8 mouse cellular contexts compared by ENCODE assay signal in the genomic region with DNA sequence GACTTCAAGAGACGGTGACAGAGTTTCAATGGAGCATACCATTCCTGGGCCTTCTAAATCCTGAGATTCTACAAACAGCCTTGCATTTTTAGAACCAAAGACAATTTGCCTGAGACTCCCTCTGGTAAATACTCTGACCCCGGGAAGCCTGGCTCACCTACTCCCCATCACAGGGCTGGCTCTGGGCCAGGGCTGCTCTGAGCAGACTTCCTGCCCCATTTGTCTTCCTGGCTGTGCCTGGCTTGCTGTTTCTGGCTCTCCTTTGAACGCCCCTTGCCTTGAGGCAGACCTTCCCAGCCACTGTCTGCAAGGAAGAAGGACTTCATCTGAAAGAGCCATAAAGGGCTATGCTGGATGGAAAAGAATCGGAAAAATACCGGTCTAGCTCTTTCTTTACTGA.
DNase-seq lines count a peak whose midpoint lies in the region; ATAC-seq lines count a peak whose summit lies in the region.
"Had no signal": no experiment of that assay in that cellular context is flagged by ENCODE, and none has a peak within 500 bp of the region (broad histone marks: within the 10 kb centered on the region; RNA-seq: fewer than 3 reads in every experiment).

No protein-coding gene starts in this region.

- no peak for ATAC-seq in stomach, embryonic 16.5 days (ENCODE audit: insufficient read depth, low FRiP score)
- ATAC-seq in activated CD4-positive, CD25-positive, alpha-beta regulatory T cell, adult 4 months: no peak

- peak; percentile 49 for DNase-seq in testis, postnatal 10 days (ENCODE audit: low spot score)
- no peak for DNase-seq in testis, postnatal 14 days (ENCODE audit: low spot score)
- peak; percentile 44 for DNase-seq in heart, adult 8-10 months (ENCODE audit: low spot score)
- peak; percentile 89 for DNase-seq in kidney, postnatal 14 days
- DNase-seq in left cerebral cortex, adult 11 months (ENCODE audit: low spot score): no peak

- no peaks in the 10 kb centered on the region for H3K9me3 ChIP-seq in stomach, embryonic 16.5 days (replicated peaks; ENCODE audit: control insufficient read depth, low read length)
- H3K9me3 ChIP-seq: heart, embryonic 15.5 days had no signal

- no peaks in the 10 kb centered on the region for H3K27me3 ChIP-seq in stomach, embryonic 16.5 days (ENCODE audit: control insufficient read depth, insufficient read depth, low read length)
- H3K27me3 ChIP-seq: heart, embryonic 15.5 days had no signal

- no peak overlapping the region for H3K4me2 ChIP-seq in stomach, embryonic 16.5 days (ENCODE audit: low read depth, low read length)
- H3K4me2 ChIP-seq: heart, embryonic 15.5 days had no signal

- no peak overlapping the region for H3K9ac ChIP-seq in stomach, embryonic 16.5 days (ENCODE audit: low read length)
- H3K9ac ChIP-seq: heart, embryonic 15.5 days had no signal

- H3K4me3 ChIP-seq in stomach, embryonic 16.5 days (replicated peaks; ENCODE audit: low read length): no peak overlapping the region
- H3K4me3 ChIP-seq: heart, embryonic 15.5 days had no signal

- peak overlapping the region; percentile 22; the same call in 1 of the 2 replicates for H3K27ac ChIP-seq in stomach, embryonic 16.5 days (ENCODE audit: low read length)

- no peaks in the 10 kb centered on the region for H3K4me1 ChIP-seq in stomach, embryonic 16.5 days (ENCODE audit: control insufficient read depth, insufficient read depth, low read length)

- H3K36me3 ChIP-seq in stomach, embryonic 16.5 days (ENCODE audit: control insufficient read depth, insufficient read depth, low read length): no peaks in the 10 kb centered on the region

- WGBS in stomach, embryonic 16.5 days: 39% methylated on average over 5 of the region's 5 CpGs

Comparison
In these comparisons a context has a peak if more than half of its experiments do, and no peak if none do; other contexts are left out.
1. DNase-seq: peak in testis, postnatal 10 days (single experiment), heart, adult 8-10 months (single experiment) and kidney, postnatal 14 days (single experiment); none in testis, postnatal 14 days (single experiment) and left cerebral cortex, adult 11 months (single experiment).